In the genomic region with DNA sequence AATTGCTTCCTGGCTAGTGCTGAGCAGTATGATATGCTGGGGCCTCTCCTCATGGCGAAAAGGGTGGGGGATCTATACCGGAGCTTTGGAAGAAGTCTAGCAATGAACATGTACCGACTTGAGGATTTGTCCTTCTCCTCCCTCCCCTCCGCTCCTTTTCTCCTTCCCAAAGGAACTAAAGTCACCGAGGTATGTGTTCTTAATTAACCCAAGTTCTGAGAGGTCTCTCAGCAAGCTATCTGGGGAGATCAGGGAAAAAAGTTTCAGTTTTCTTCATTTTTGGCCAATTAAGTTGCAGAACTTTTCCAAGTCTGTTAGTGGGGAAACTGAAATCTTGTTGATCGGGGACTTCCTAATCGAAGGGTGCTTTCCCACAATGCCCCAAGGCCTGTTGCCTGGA, we compare ENCODE assay signal across 24 mouse cellular contexts. TPM values are rescaled to one million over a fixed set of nuclear protein-coding genes. Genes with fewer than 3 reads are reported as not detected.
DNase-seq lines count a peak whose midpoint lies in the region; ATAC-seq and TF ChIP-seq lines count a peak whose summit lies in the region.
"Had no signal": no experiment of that assay in that cellular context is flagged by ENCODE, and none has a peak within 500 bp of the region (broad histone marks: within the 10 kb centered on the region; RNA-seq: fewer than 3 reads in every experiment).

A gene (minus strand): TSS at position 101 of the 400 bp plus-strand sequence.

- no peak within 1 kb of the TSS for H3K27ac ChIP-seq in embryonic facial prominence, embryonic 14.5 days (replicated peaks; ENCODE audit: low read depth, low read length)
- H3K27ac ChIP-seq in embryonic facial prominence, embryonic 10.5 days (replicated peaks): no peak within 1 kb of the TSS
- H3K27ac ChIP-seq in forebrain, embryonic 16.5 days (ENCODE audit: low read length): peak within 1 kb of the TSS; percentile 58
- no peak within 1 kb of the TSS for H3K27ac ChIP-seq in forebrain, embryonic 12.5 days
- H3K27ac ChIP-seq in CH12.LX (ENCODE audit: insufficient read depth, low read depth): no peak within 1 kb of the TSS
- H3K27ac ChIP-seq: embryonic facial prominence, embryonic 13.5 days had no signal

- 58% methylated on average over 7 of the region's 7 CpGs for WGBS in embryonic facial prominence, embryonic 14.5 days
- WGBS in embryonic facial prominence, embryonic 10.5 days: 71% methylated on average over 7 of the region's 7 CpGs
- WGBS in forebrain, embryonic 16.5 days: 85% methylated on average over 7 of the region's 7 CpGs
- WGBS in forebrain, embryonic 12.5 days: 80% methylated on average over 7 of the region's 7 CpGs

- H3K9me3 ChIP-seq in embryonic facial prominence, embryonic 14.5 days (ENCODE audit: control insufficient read depth, low read length): no peaks in the 10 kb centered on the region
- H3K9me3 ChIP-seq in embryonic facial prominence, embryonic 10.5 days: no peaks in the 10 kb centered on the region
- H3K9me3 ChIP-seq in forebrain, embryonic 16.5 days (ENCODE audit: control insufficient read depth, low read length): no peaks in the 10 kb centered on the region
- H3K9me3 ChIP-seq in forebrain, embryonic 12.5 days: no peaks in the 10 kb centered on the region
- H3K9me3 ChIP-seq in CH12.LX (replicated peaks; ENCODE audit: low read length): no peaks in the 10 kb centered on the region
- H3K9me3 ChIP-seq: embryonic facial prominence, embryonic 13.5 days had no signal

- in situ Hi-C loops in CH12.LX (cut with MboI; ENCODE audit: low pct_ligation_motif_present, low pct_unique_long_range_greater_than_20kb, low sequenced_read_pairs): no loop called here

- H3K36me3 ChIP-seq in embryonic facial prominence, embryonic 14.5 days (ENCODE audit: control insufficient read depth, insufficient read depth, low read length): no peaks in the 10 kb centered on the region
- H3K36me3 ChIP-seq in embryonic facial prominence, embryonic 10.5 days (replicated peaks): no peaks in the 10 kb centered on the region
- no peaks in the 10 kb centered on the region for H3K36me3 ChIP-seq in forebrain, embryonic 16.5 days (ENCODE audit: control insufficient read depth, insufficient read depth)
- H3K36me3 ChIP-seq in forebrain, embryonic 12.5 days (replicated peaks): no peaks in the 10 kb centered on the region
- H3K36me3 ChIP-seq in CH12.LX (replicated peaks in 1 of 2; ENCODE audit: control insufficient read depth in 1 of 2, insufficient read depth in 1 of 2, low read length in 1 of 2): no peaks in the 10 kb centered on the region
- H3K36me3 ChIP-seq: embryonic facial prominence, embryonic 13.5 days had no signal

- no peaks in the 10 kb centered on the region for H3K27me3 ChIP-seq in embryonic facial prominence, embryonic 14.5 days (replicated peaks; ENCODE audit: control insufficient read depth, insufficient read depth, low read length)
- H3K27me3 ChIP-seq in embryonic facial prominence, embryonic 10.5 days (replicated peaks; ENCODE audit: low read depth, poor library complexity, severe bottlenecking): no peaks in the 10 kb centered on the region
- H3K27me3 ChIP-seq in forebrain, embryonic 16.5 days (replicated peaks; ENCODE audit: control insufficient read depth, insufficient read depth, low read length): no peaks in the 10 kb centered on the region
- no peaks in the 10 kb centered on the region for H3K27me3 ChIP-seq in forebrain, embryonic 12.5 days
- no peaks in the 10 kb centered on the region for H3K27me3 ChIP-seq in CH12.LX (replicated peaks)
- H3K27me3 ChIP-seq: embryonic facial prominence, embryonic 13.5 days had no signal

- H3K4me2 ChIP-seq in embryonic facial prominence, embryonic 14.5 days (ENCODE audit: low read depth, low read length): no peak within 1 kb of the TSS
- H3K4me2 ChIP-seq in forebrain, embryonic 16.5 days (ENCODE audit: low read length): no peak within 1 kb of the TSS
- H3K4me2 ChIP-seq in forebrain, embryonic 12.5 days: no peak within 1 kb of the TSS
- no peak within 1 kb of the TSS for H3K4me2 ChIP-seq in CH12.LX (ENCODE audit: insufficient read depth, low read depth, poor library complexity, severe bottlenecking)
- H3K4me2 ChIP-seq: embryonic facial prominence, embryonic 13.5 days had no signal

- no peaks in the 10 kb centered on the region for H3K4me1 ChIP-seq in embryonic facial prominence, embryonic 14.5 days (ENCODE audit: control insufficient read depth, insufficient read depth, low read length)
- no peaks in the 10 kb centered on the region for H3K4me1 ChIP-seq in embryonic facial prominence, embryonic 10.5 days
- peaks cover 3% of the 10 kb centered on the region; the same call in 1 of the 2 replicates for H3K4me1 ChIP-seq in forebrain, embryonic 16.5 days (replicated peaks; ENCODE audit: control insufficient read depth, insufficient read depth, low read length)
- H3K4me1 ChIP-seq in forebrain, embryonic 12.5 days: no peaks in the 10 kb centered on the region
- H3K4me1 ChIP-seq in CH12.LX (ENCODE audit: control insufficient read depth in 1 of 2, insufficient read depth in 2 of 2): peaks cover 0 to 13% of the 10 kb centered on the region in 2 experiments; a peak in 2 of 4 replicates
- H3K4me1 ChIP-seq: embryonic facial prominence, embryonic 13.5 days had no signal

- no peak for TF ChIP-seq RAD21 in CH12.LX (IDR thresholded peaks at IDR 0.05; ENCODE audit: low read depth, low read length)

- no peak within 1 kb of the TSS for H3K9ac ChIP-seq in embryonic facial prominence, embryonic 14.5 days (ENCODE audit: low read depth, low read length)
- no peak within 1 kb of the TSS for H3K9ac ChIP-seq in forebrain, embryonic 16.5 days (replicated peaks; ENCODE audit: low read depth, low read length)
- H3K9ac ChIP-seq in forebrain, embryonic 12.5 days: no peak within 1 kb of the TSS
- no peak within 1 kb of the TSS for H3K9ac ChIP-seq in CH12.LX (ENCODE audit: insufficient read depth, low read depth)
- H3K9ac ChIP-seq: embryonic facial prominence, embryonic 13.5 days; forebrain, postnatal 0 days had no signal

- no peak for TF ChIP-seq EP300 in CH12.LX (IDR thresholded peaks at IDR 0.05; ENCODE audit: low read length)

- no peak for TF ChIP-seq CTCF in CH12.LX (conservative IDR thresholded peaks at IDR 0.05 in 1 of 2, IDR thresholded peaks at IDR 0.05 in 1 of 2; ENCODE audit: low read depth in 2 of 2, low read length in 2 of 2)

- no peak for TF ChIP-seq POLR2A in CH12.LX (IDR thresholded peaks at IDR 0.05; ENCODE audit: low read depth, low read length)

- peak; percentile 9 for DNase-seq in embryonic facial prominence, embryonic 14.5 days (ENCODE audit: low spot score)
- DNase-seq in embryonic facial prominence, embryonic 10.5 days (ENCODE audit: low spot score): no peak
- DNase-seq in CH12.LX (ENCODE audit: extremely low read depth): peak; percentile 7
- DNase-seq in ovary, postnatal 10 days (ENCODE audit: low spot score): no peak
- DNase-seq: adrenal gland, adult 2 months; adrenal gland, postnatal 10 days; adrenal gland, postnatal 25 days; B cell, adult 2 months; cerebellum, adult 11 months; cerebellum, adult 18-20 months; cerebellum, adult 8-10 months; cerebellum, adult 9-11 months; cerebellum, postnatal 36 days had no signal

- H3K79me2 ChIP-seq in CH12.LX (replicated peaks; ENCODE audit: control insufficient read depth, extremely low read depth, insufficient read depth, poor library complexity, severe bottlenecking): no peaks in the 10 kb centered on the region

- dilution Hi-C loops in CH12.LX (cut with MboI; ENCODE audit: extremely low pct_ligation_motif_present, extremely low pct_unique_long_range_greater_than_20kb, low sequenced_read_pairs): no loop called here

- ATAC-seq in embryonic facial prominence, embryonic 14.5 days (ENCODE audit: low read depth): no peak
- no peak for ATAC-seq in forebrain, embryonic 16.5 days
- no peak for ATAC-seq in forebrain, embryonic 12.5 days (ENCODE audit: low FRiP score)
- ATAC-seq: CD4-positive, CD25-positive, alpha-beta regulatory T cell, adult 4 months had no signal

- H3K4me3 ChIP-seq in embryonic facial prominence, embryonic 14.5 days (ENCODE audit: low read depth, low read length): no peak within 1 kb of the TSS
- no peak within 1 kb of the TSS for H3K4me3 ChIP-seq in embryonic facial prominence, embryonic 10.5 days
- no peak within 1 kb of the TSS for H3K4me3 ChIP-seq in forebrain, embryonic 16.5 days (replicated peaks; ENCODE audit: low read length)
- no peak within 1 kb of the TSS for H3K4me3 ChIP-seq in forebrain, embryonic 12.5 days (replicated peaks)
- H3K4me3 ChIP-seq in CH12.LX (replicated peaks in 1 of 3; ENCODE audit: low read depth in 2 of 3, low read length in 2 of 3, poor library complexity in 1 of 3): no peak within 1 kb of the TSS
- H3K4me3 ChIP-seq: embryonic facial prominence, embryonic 13.5 days had no signal

TF ChIP-seq in CH12.LX, 34 proteins besides CTCF, POLR2A, EP300 and RAD21:
- TF ChIP-seq ZC3H11A (IDR thresholded peaks at IDR 0.05; ENCODE audit: low read depth, low read length) (no peak), ZKSCAN1 (IDR thresholded peaks at IDR 0.05; ENCODE audit: borderline replicate concordance, low read depth, low read length) (no peak), USF2 (conservative IDR thresholded peaks at IDR 0.05; ENCODE audit: low read depth, low read length) (no peak), NELFE (IDR thresholded peaks at IDR 0.05; ENCODE audit: low read depth, low read length) (no peak), MXI1 (IDR thresholded peaks at IDR 0.05; ENCODE audit: low read depth, low read length) (no peak), CHD2 (IDR thresholded peaks at IDR 0.05; ENCODE audit: low read length) (no peak), SMC3 (IDR thresholded peaks at IDR 0.05; ENCODE audit: low read depth, low read length) (no peak), MAZ (IDR thresholded peaks at IDR 0.05; ENCODE audit: low read depth, low read length) (no peak), GABPA (IDR thresholded peaks at IDR 0.05; ENCODE audit: insufficient replicate concordance, low read depth, low read length) (no peak), NRF1 (IDR thresholded peaks at IDR 0.05; ENCODE audit: low read depth, low read length) (no peak), POLR2AphosphoS2 (IDR thresholded peaks at IDR 0.05; ENCODE audit: low read depth, low read length) (no peak)
TF ChIP-seq in CH12.LX: peak in this region for 0.

RNA-seq across cellular contexts. Expression of the gene that starts here (rescaled TPM):
- 0.06 TPM in 1 of 2 replicates, not detected in the other for polyA plus RNA-seq in embryonic facial prominence, embryonic 14.5 days (2014; fragmentation: Nextera tagmentation; extraction: Ambion mirVana)
- not detected in 2 replicates for polyA plus RNA-seq in embryonic facial prominence, embryonic 10.5 days (2016; fragmentation: Nextera tagmentation; extraction: Ambion mirVana)
- not detected in 2 replicates for polyA plus RNA-seq in forebrain, embryonic 16.5 days (2015; fragmentation: Nextera tagmentation; extraction: Ambion mirVana)
- polyA plus RNA-seq in forebrain, embryonic 12.5 days (2016; fragmentation: Nextera tagmentation; extraction: Ambion mirVana): not detected in 2 replicates
- total RNA-seq in CH12.LX (2012; rRNA removed): not detected in 2 replicates
- not detected in 2 replicates for total RNA-seq in CH12.LX (2014; rRNA removed)
- not detected in 2 replicates for polyA plus RNA-seq in CH12.LX (2012; ENCODE audit: insufficient read length, low read depth)
- total RNA-seq: adrenal gland, adult 2 months; adrenal gland, postnatal 10 days; adrenal gland, postnatal 25 days; adrenal gland, postnatal 4 days; common myeloid progenitor, adult 5-6 weeks; forebrain, postnatal 0 days; MEL had no signal
- polyA plus RNA-seq: adrenal gland, adult 2 months; brain, embryonic 14.5 days; embryonic facial prominence, embryonic 11.5 days; embryonic facial prominence, embryonic 13.5 days; forebrain, embryonic 11.5 days; forebrain, postnatal 0 days had no signal

Comparison
In these comparisons a context has a peak if more than half of its experiments do, and no peak if none do; other contexts are left out.
1. Peak in DNase-seq in embryonic facial prominence, embryonic 14.5 days; RNA of the gene not detected or under 1 TPM.
2. Peak in DNase-seq in CH12.LX; RNA of the gene not detected or under 1 TPM.